Mouse (Mus musculus) kidney, adult 10 weeks (tissue): ENCODE measurements around the gene S100a9. TPM values are rescaled to one million over a fixed set of nuclear protein-coding genes. Genes with fewer than 3 reads are reported as not detected.

ENCODE experiments used
- polyA plus RNA-seq: library from polyadenylated mRNA; stranded (reverse); fragments of 350-450 nt; fragmentation: Illumina TruSeq; extraction: RNeasy Lipid Tissue Mini Kit (QIAGEN cat#74804); gene quantifications from one replicate; pipeline ENCODE4 v1.2.3, GENCODE M21; 2014; ENCODE audit warnings: low read depth, low replicate concordance

The S100a9 gene
- not detected for polyA plus RNA-seq

DNA sequence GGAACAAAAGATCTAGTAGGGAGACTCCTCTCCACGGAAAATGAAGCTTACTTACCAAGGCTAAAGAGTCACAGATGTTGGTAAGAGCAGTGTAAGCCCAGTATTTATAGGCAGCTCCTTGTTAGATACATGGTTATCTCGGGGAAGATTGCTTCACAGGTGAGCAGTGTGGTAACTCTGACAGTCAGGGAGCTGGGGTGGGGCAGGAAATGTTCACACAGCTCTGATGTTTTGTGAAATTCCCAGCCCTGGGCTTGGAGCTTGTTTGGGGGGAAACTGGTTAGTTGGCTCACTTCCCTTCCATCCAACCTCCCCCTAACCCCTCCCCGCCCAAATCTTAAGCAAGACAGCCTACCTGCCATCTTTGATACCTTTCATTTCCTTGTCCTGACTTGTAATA, at the start of gene S100a9:
Gene S100a9 (minus strand): TSS at position 109 of the 400 bp plus-strand sequence.

DNA sequence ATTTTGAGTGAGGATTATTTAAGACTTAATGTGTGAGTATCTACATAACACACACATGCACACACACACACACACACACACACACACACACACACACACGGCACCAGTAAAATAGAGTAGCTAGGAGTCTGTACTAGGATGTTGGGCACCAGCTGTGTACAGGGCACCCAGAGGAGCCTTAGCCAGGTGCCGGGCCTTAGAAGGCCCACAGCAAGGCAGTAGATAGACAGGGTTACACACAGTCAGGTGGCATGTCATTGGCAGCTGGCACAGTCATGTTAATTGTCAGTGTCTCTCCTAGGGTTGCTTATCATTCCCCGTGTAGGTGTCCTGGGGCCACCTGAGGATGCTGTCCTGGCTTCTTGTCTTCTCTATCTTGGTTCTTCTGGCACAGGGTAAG, 31.1 kb upstream of the S100a9 start, which contains the start of gene Pglyrp4:
Gene Pglyrp4 (plus strand): TSS at position 301 of the 400 bp plus-strand sequence.

DNA sequence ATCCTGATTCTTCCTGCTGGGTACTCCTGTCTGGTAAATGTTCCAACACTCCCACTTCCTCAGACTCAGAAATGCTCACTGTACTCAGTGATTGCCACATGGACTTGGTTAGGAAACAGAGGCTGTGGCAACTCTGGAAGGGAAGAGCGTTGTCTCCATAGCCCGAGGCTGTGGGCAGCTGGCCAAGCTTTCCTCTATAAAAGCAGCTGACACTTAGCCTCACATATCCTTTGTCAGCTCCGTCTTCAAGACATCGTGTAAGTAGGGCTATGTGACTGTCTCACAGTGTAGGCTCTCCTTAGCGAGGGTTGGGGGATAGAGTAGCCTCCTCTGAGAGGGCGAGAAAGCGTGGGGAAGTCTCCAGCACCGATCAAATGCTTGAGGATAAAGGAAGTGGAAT, 26.7 kb downstream of the S100a9 start, which contains the start of gene S100a8:
Gene S100a8 (plus strand): TSS at position 133 of the 400 bp plus-strand sequence.

DNA sequence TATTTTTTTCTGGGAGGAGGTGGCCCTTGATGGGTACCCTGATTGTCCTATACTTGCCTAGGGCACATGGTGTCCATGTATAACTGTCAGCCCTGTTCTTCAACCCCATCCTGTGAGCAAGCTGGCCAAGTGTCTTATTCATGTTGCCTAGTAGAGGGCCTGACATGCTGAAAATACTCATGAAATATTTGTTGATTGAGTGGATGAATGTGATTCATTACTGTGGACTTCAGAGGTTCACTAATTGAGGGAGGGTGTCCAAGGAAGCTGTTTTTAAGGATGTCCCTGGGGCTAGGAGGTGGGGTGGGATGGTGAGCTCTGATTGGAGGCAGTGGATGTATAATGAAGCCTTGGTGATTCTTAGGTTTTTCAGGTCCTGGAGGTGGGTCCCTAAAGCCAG, 41.8 kb downstream of the S100a9 start, which contains the start of gene S100a7a:
Gene S100a7a (plus strand): TSS at position 301 of the 400 bp plus-strand sequence.

Other genes starting within 250 kb of the S100a9 start
- 16.3 TPM for gene Npr1, start 229.9 kb downstream of the S100a9 start, polyA plus RNA-seq
- 49.2 TPM for gene Ilf2, start 219.6 kb downstream of the S100a9 start, polyA plus RNA-seq
- 60.7 TPM for gene Snapin, start 204.7 kb downstream of the S100a9 start, polyA plus RNA-seq
- gene Chtop, start 186.2 kb downstream of the S100a9 start, polyA plus RNA-seq = 113 TPM
- 244 TPM for gene S100a1, start 181.3 kb downstream of the S100a9 start, polyA plus RNA-seq
- 9.5 TPM for gene S100a13, start 181.3 kb downstream of the S100a9 start, polyA plus RNA-seq
- not detected for gene S100a14, start 168.9 kb downstream of the S100a9 start, polyA plus RNA-seq
- gene S100a16, start 158.5 kb downstream of the S100a9 start, polyA plus RNA-seq = 42.3 TPM
- not detected for gene S100a3, start 135.1 kb downstream of the S100a9 start, polyA plus RNA-seq
- not detected for gene S100a2, start 105.5 kb downstream of the S100a9 start, polyA plus RNA-seq
- not detected for gene Gm42674, start 93.8 kb downstream of the S100a9 start, polyA plus RNA-seq
- 4.2 TPM for gene S100a4, start 92.0 kb downstream of the S100a9 start, polyA plus RNA-seq
- not detected for gene S100a5, start 87.2 kb downstream of the S100a9 start, polyA plus RNA-seq
- gene S100a6, start 82.8 kb downstream of the S100a9 start, polyA plus RNA-seq = 28.2 TPM
- gene S100a7a, start 41.7 kb downstream of the S100a9 start, polyA plus RNA-seq = not detected
- 2.2 TPM for gene S100a8, start 26.7 kb downstream of the S100a9 start, polyA plus RNA-seq
- not detected for gene Pglyrp4, start 31.2 kb upstream of the S100a9 start, polyA plus RNA-seq
- not detected for gene Gm5849, start 82.2 kb upstream of the S100a9 start, polyA plus RNA-seq